ENCODE assay signal across 8 mouse cellular contexts in genomic region chr19:46479306-46480075, GRCm38 (mm10). TPM values are rescaled to one million over a fixed set of nuclear protein-coding genes. Genes with fewer than 3 reads are reported as not detected.
A peak's percentile ranks its signal among the peaks of the same experiment; 100 is the strongest.
DNase-seq lines count a peak whose midpoint lies in the region; ATAC-seq and TF ChIP-seq lines count a peak whose summit lies in the region.

No protein-coding gene starts in this region.

- H3K4me3 ChIP-seq in liver, adult 2 months (ENCODE audit: insufficient read depth, low read depth, low read length), result no peak overlapping the region
- H3K4me3 ChIP-seq in limb, embryonic 13.5 days, result no peak overlapping the region

- no peak for TF ChIP-seq POLR2A in liver, adult 2 months (IDR thresholded peaks at IDR 0.05; ENCODE audit: extremely low read depth, insufficient read depth, low read length)

- H3K4me2 ChIP-seq in limb, embryonic 13.5 days (replicated peaks), result no peak overlapping the region

- H3K9ac ChIP-seq in liver, adult 2 months (ENCODE audit: low read depth, low read length), result no peak overlapping the region
- peak overlapping the region; percentile 9; the same call in 1 of the 2 replicates for H3K9ac ChIP-seq in limb, embryonic 13.5 days

- peaks cover 13% of the 10 kb centered on the region for H3K4me1 ChIP-seq in liver, adult 2 months (ENCODE audit: control insufficient read depth, insufficient read depth, low read length)
- peaks cover 35% of the 10 kb centered on the region for H3K4me1 ChIP-seq in limb, embryonic 13.5 days

- H3K9me3 ChIP-seq in limb, embryonic 13.5 days, result no peaks in the 10 kb centered on the region

- H3K27me3 ChIP-seq in liver, adult 2 months (ENCODE audit: control insufficient read depth, insufficient read depth, low read length), result no peaks in the 10 kb centered on the region
- no peaks in the 10 kb centered on the region for H3K27me3 ChIP-seq in limb, embryonic 13.5 days

- no peak for TF ChIP-seq CTCF in liver, adult 2 months (IDR thresholded peaks at IDR 0.05; ENCODE audit: low read depth, low read length)

- no peak for DNase-seq in liver, adult 2 months (ENCODE audit: extremely low read depth, low read depth, low spot score)
- DNase-seq in liver, result no peak
- DNase-seq in thymus, postnatal 14 days, result peak; percentile 55
- DNase-seq in cerebellum, adult 11-12 months, result no peak
- no peak for DNase-seq in layer of hippocampus, adult 8-10 months (ENCODE audit: low spot score in 2 of 2)
- DNase-seq in adrenal gland, adult 2 months, result no peak

- H3K36me3 ChIP-seq in liver, adult 2 months (ENCODE audit: control insufficient read depth, insufficient read depth, low read length), result no peaks in the 10 kb centered on the region; the same call in 1 of the 2 replicates
- peaks cover 69% of the 10 kb centered on the region for H3K36me3 ChIP-seq in limb, embryonic 13.5 days

- H3K79me2 ChIP-seq in liver, adult 2 months (ENCODE audit: control insufficient read depth, insufficient read depth, low read length), result no peaks in the 10 kb centered on the region

- peak; percentile 18 for ATAC-seq in granulocyte monocyte progenitor cell, adult 5-6 weeks (replicated peaks; ENCODE audit: poor library complexity, severe bottlenecking)
- ATAC-seq in limb, embryonic 13.5 days (ENCODE audit: low FRiP score, low read depth), result no peak

- peak overlapping the region; percentile 50 for H3K27ac ChIP-seq in liver, adult 2 months (replicated peaks; ENCODE audit: insufficient read depth, low read depth, low read length)
- H3K27ac ChIP-seq in limb, embryonic 13.5 days, result peak overlapping the region; percentile 52; the same call in 1 of the 2 replicates

- WGBS in liver, adult 2 months, result 75% methylated on average over 21 of the region's 21 CpGs
- 64% methylated on average over 21 of the region's 21 CpGs for WGBS in limb, embryonic 13.5 days

RNA-seq across cellular contexts. Expression of gene Trim8, which starts 22.0 kb away (rescaled TPM):
- 7.3 and 9.9 TPM in 2 replicates for total RNA-seq in liver, adult 2 months (2014; rRNA removed)
- polyA plus RNA-seq in liver, adult 2 months (2012; rRNA removed), result 17.7 and 20.0 TPM in 2 replicates
- 10.9 and 13.9 TPM in 2 replicates for total RNA-seq in granulocyte monocyte progenitor cell, adult 5-6 weeks (2014; fragmentation: Nextera tagmentation)
- total RNA-seq in granulocyte monocyte progenitor cell, adult 5-6 weeks (2017), result 12.2 and 13.6 TPM in 2 replicates
- polyA plus RNA-seq in limb, embryonic 13.5 days (2015; fragmentation: Nextera tagmentation; extraction: Ambion mirVana), result 13.6 and 14.2 TPM in 2 replicates
- 10 to 100 TPM; 91.0 to 98.4 (median 93.7) TPM for total RNA-seq in layer of hippocampus, adult 8-10 months (2022)
- 10 to 100 TPM; 38.0 to 66.4 TPM for total RNA-seq in adrenal gland, adult 2 months (2021)
- polyA plus RNA-seq in adrenal gland, adult 2 months (2012; rRNA removed), result 66.1 and 78.8 TPM in 2 replicates
